Mouse (Mus musculus): Measurements from ENCODE around the gene Cript. TPM values are rescaled to one million over a fixed set of nuclear protein-coding genes. Genes with fewer than 3 reads are reported as not detected.
"Not testable (repeated sequence)": the region's sequence is repeated elsewhere in the genome, so short reads cannot be mapped to it uniquely, and the experiment has no call there.

Cript gene
- polyA plus RNA-seq, 1 experiment from 2014 or later, result 209 TPM

DNA sequence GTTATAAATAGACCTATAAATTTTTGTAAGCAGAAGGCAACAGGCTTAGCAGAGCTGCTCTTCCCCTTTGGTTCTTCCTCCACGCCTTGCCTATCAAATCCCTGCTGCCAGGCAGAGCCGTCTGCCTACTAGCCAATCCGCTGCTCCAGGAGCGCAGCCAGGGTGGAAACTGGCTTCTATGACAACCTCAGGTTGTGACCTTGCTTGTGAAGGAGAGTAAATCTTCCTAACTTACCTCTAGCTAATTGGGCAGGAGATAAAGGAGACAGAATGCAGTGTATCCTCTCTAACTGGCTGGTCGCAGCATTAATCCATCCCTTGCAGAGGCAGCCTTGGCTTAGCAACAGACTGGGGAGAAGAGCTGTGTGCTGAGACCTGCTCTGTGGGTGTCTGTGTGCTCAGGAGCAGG lies 29.7 kb downstream of the Cript start:
- H3K36me3 ChIP-seq (ENCODE audit: control insufficient read depth, insufficient read depth, low read length), result no peaks in the 10 kb centered on the region
- no peak overlapping the region for H3K4me2 ChIP-seq (ENCODE audit: low read length)
- H3K4me1 ChIP-seq (ENCODE audit: control insufficient read depth, insufficient read depth, low read length), result peaks cover 9% of the 10 kb centered on the region
- no peaks in the 10 kb centered on the region for H3K9me3 ChIP-seq (replicated peaks; ENCODE audit: control insufficient read depth, low read length, poor library complexity, severe bottlenecking)
- peak overlapping the region; percentile 56; the same call in 1 of the 2 replicates for H3K27ac ChIP-seq (ENCODE audit: low read length)
- ATAC-seq, result peak; percentile 49; the same call in 1 of the 2 replicates
- H3K4me3 ChIP-seq (ENCODE audit: low read depth, low read length), result no peak overlapping the region
- WGBS, result 34% methylated on average over 5 of the region's 5 CpGs
- peak overlapping the region; percentile 31 for H3K9ac ChIP-seq (ENCODE audit: low read depth, low read length)
- H3K27me3 ChIP-seq (ENCODE audit: control insufficient read depth, insufficient read depth, low read depth, low read length), result no peaks in the 10 kb centered on the region

DNA sequence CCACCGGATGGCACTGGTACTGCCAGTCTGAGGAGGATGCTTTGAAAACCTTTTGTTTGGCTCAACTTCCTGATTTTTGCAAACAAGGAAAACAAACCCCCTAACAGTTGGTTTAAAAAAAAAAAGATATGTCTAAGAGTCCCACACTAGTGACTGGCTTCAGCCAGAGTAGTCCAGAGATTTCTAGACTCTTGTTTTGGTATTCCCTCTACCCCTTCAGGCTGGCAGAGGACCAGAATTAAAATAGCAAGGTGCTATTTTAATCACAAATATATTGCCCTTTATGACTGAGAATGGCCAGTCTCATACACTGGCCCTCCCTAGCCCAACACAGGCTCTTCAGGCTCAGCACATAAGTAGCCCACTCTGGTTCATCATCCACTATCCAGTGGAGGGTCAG lies 30.3 kb downstream of the Cript start:
- 83% methylated on average over 1 of the region's 1 CpGs for WGBS
- no peaks in the 10 kb centered on the region for H3K9me3 ChIP-seq (replicated peaks; ENCODE audit: control insufficient read depth, low read length, poor library complexity, severe bottlenecking)
- peaks cover 9% of the 10 kb centered on the region for H3K4me1 ChIP-seq (ENCODE audit: control insufficient read depth, insufficient read depth, low read length)
- H3K36me3 ChIP-seq (ENCODE audit: control insufficient read depth, insufficient read depth, low read length), result no peaks in the 10 kb centered on the region
- no peak overlapping the region for H3K4me3 ChIP-seq (ENCODE audit: low read depth, low read length)
- H3K9ac ChIP-seq (ENCODE audit: low read depth, low read length), result no peak overlapping the region
- H3K27ac ChIP-seq (ENCODE audit: low read length), result peak overlapping the region; percentile 56; the same call in 1 of the 2 replicates
- ATAC-seq, result no peak
- no peak overlapping the region for H3K4me2 ChIP-seq (ENCODE audit: low read length)
- H3K27me3 ChIP-seq (ENCODE audit: control insufficient read depth, insufficient read depth, low read depth, low read length), result no peaks in the 10 kb centered on the region

DNA sequence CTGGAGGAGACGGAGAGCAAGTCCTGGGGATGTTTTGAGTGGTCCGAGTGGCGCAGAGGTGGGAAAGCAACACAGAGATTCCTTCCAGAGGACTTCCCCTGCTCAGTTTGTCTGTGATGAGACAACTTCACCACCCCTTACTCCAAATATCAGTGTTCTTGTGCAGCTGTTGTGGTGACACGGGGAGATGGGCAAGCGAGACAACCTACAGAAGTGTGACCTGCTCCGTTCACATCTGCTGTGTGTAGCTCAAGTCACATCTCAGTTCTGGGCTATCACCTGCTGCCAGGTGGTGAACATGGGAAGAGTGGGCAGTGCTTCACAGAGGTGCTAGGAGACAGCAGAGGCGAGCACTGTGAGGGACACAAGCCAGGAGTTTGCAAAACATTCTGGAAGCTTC lies 31.4 kb downstream of the Cript start:
- Histone ChIP-seq H3K36me3 (ENCODE audit: control insufficient read depth, insufficient read depth, low read length) (no peaks in the 10 kb centered on the region), H3K9me3 (replicated peaks; ENCODE audit: control insufficient read depth, low read length, poor library complexity, severe bottlenecking) (no peaks in the 10 kb centered on the region), H3K4me3 (ENCODE audit: low read depth, low read length) (no peak overlapping the region), H3K9ac (ENCODE audit: low read depth, low read length) (no peak overlapping the region), H3K27ac (ENCODE audit: low read length) (no peak overlapping the region), H3K4me2 (ENCODE audit: low read length) (no peak overlapping the region), H3K4me1 (ENCODE audit: control insufficient read depth, insufficient read depth, low read length) (peaks cover 9% of the 10 kb centered on the region), H3K27me3 (ENCODE audit: control insufficient read depth, insufficient read depth, low read depth, low read length) (no peaks in the 10 kb centered on the region)
- ATAC-seq, result no peak
- 91% methylated on average over 7 of the region's 7 CpGs for WGBS

DNA sequence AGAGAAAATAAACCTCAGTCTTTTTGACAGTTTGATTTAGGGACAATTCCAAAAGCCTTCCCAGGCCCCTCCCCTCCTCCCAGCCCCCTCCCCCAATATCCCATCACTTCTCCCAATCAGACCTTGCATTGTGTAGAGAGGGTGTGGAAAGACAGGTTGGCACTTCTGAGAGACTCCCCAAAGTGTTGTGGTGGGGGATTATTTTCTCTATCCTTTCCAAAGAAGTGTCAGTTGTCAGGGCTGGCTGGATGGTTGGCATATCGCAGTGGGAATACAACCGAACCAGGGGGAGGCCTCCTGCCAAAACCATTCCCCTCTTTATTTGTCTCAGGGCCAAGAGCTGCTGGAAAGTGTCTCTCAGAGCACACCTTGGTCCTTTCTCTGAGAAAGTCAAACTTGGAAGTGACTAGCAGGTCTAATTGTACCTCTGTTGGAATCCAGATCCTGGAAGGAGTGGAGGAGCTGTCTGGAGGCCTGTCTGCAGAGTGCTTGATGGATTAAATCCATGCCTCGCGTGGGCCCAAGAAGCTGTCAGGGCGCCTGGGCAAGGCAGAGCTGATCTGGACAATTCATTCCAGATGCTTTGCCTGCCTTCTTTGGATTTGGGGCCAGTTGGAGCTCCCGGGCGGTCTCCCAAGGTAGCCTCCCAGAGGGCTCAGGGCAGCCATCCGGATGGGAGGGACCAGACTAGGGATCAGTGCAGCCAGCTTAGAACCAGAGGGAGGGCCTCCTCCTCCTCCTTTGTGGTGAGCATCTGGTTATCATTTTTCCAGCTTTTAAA lies 32.3 kb downstream of the Cript start:
- Histone ChIP-seq H3K36me3 (ENCODE audit: control insufficient read depth, insufficient read depth, low read length) (no peaks in the 10 kb centered on the region), H3K4me3 (ENCODE audit: low read depth, low read length) (no peak overlapping the region), H3K9ac (ENCODE audit: low read depth, low read length) (no peak overlapping the region), H3K27ac (ENCODE audit: low read length) (no peak overlapping the region), H3K9me3 (replicated peaks; ENCODE audit: control insufficient read depth, low read length, poor library complexity, severe bottlenecking) (no peaks in the 10 kb centered on the region), H3K27me3 (ENCODE audit: control insufficient read depth, insufficient read depth, low read depth, low read length) (no peaks in the 10 kb centered on the region), H3K4me2 (ENCODE audit: low read length) (no peak overlapping the region), H3K4me1 (ENCODE audit: control insufficient read depth, insufficient read depth, low read length) (peaks cover 9% of the 10 kb centered on the region)
- ATAC-seq, result no peak
- WGBS, result 70% methylated on average over 8 of the region's 8 CpGs

DNA sequence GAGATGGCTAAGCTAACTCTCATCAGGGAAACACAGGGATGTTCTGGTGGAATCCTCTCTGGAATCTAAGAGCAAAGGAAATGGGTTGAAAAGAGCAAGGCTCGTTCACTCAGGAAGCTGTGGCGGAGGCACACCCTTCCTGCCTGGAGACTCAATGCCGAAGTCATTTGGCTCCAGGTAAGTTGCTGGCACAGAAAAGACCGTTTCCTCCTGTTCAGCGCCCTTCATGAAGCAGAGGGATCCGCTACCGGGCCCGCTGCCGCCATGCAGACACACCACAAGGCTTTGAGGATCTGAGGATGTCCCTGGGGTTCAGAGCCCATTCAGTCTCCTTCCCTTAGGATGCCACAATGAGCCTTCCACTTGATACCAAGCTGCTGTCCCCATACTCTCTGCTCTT lies 37.3 kb downstream of the Cript start:
- H3K4me2 ChIP-seq (ENCODE audit: low read length), result no peak overlapping the region
- no peaks in the 10 kb centered on the region for H3K9me3 ChIP-seq (replicated peaks; ENCODE audit: control insufficient read depth, low read length, poor library complexity, severe bottlenecking)
- no peaks in the 10 kb centered on the region for H3K4me1 ChIP-seq (ENCODE audit: control insufficient read depth, insufficient read depth, low read length)
- no peaks in the 10 kb centered on the region for H3K36me3 ChIP-seq (ENCODE audit: control insufficient read depth, insufficient read depth, low read length)
- H3K27ac ChIP-seq (ENCODE audit: low read length), result no peak overlapping the region
- no peak overlapping the region for H3K9ac ChIP-seq (ENCODE audit: low read depth, low read length)
- H3K27me3 ChIP-seq (ENCODE audit: control insufficient read depth, insufficient read depth, low read depth, low read length), result no peaks in the 10 kb centered on the region
- WGBS, result 91% methylated on average over 9 of the region's 9 CpGs
- H3K4me3 ChIP-seq (ENCODE audit: low read depth, low read length), result no peak overlapping the region
- no peak for ATAC-seq

DNA sequence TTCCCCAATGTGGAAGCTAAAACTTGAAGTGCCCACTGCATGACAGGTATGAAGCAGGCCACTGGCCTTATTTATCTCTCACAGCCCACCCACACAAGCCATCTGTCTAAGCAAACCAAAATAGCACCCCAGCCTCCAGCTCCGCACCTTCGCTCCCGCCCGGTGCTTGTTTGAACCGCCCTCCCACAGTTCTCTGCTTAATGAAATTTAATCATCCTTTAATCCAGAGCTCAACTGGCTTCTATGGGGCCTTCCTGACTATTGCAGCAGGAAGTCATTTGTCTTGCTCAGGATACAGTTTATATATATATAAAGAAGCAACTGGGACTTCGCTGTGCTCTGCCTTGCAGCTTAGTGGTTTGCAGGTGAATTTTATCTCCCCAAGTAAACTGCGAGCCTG lies 38.1 kb downstream of the Cript start:
- WGBS, result 78% methylated on average over 7 of the region's 7 CpGs
- ATAC-seq, result no peak
- H3K4me2 ChIP-seq (ENCODE audit: low read length), result no peak overlapping the region

DNA sequence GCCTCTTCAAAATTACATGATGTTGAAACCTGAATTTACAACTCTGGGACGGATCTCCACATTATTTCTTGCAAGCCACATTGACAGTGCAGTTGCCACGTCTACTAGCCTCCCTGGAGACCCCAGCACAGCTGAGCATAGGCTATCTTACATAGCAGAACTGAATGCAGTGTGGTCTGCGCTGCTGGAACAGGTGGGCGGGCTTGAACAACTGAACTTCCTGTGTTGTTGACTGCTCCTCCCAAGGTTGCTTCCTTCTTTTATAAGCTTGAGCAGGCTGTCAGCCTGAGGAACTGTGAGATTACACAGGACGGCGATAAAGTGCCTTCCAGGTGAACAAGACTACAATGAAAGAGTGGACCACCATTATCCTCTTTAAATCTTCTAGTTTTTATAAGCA lies 38.6 kb downstream of the Cript start:
- ATAC-seq, result no peak
- H3K9me3 ChIP-seq (replicated peaks; ENCODE audit: control insufficient read depth, low read length, poor library complexity, severe bottlenecking), result no peaks in the 10 kb centered on the region
- H3K36me3 ChIP-seq (ENCODE audit: control insufficient read depth, insufficient read depth, low read length), result no peaks in the 10 kb centered on the region
- 81% methylated on average over 6 of the region's 6 CpGs for WGBS
- no peaks in the 10 kb centered on the region for H3K27me3 ChIP-seq (ENCODE audit: control insufficient read depth, insufficient read depth, low read depth, low read length)
- H3K9ac ChIP-seq (ENCODE audit: low read depth, low read length), result no peak overlapping the region
- no peaks in the 10 kb centered on the region for H3K4me1 ChIP-seq (ENCODE audit: control insufficient read depth, insufficient read depth, low read length)
- H3K27ac ChIP-seq (ENCODE audit: low read length), result no peak overlapping the region
- no peak overlapping the region for H3K4me2 ChIP-seq (ENCODE audit: low read length)
- no peak overlapping the region for H3K4me3 ChIP-seq (ENCODE audit: low read depth, low read length)

More for the DNA sequence above, 38.1 kb downstream of the Cript start:
- Histone ChIP-seq H3K9me3 (replicated peaks; ENCODE audit: control insufficient read depth, low read length, poor library complexity, severe bottlenecking) (no peaks in the 10 kb centered on the region), H3K9ac (ENCODE audit: low read depth, low read length) (no peak overlapping the region), H3K4me3 (ENCODE audit: low read depth, low read length) (no peak overlapping the region), H3K27ac (ENCODE audit: low read length) (no peak overlapping the region), H3K36me3 (ENCODE audit: control insufficient read depth, insufficient read depth, low read length) (no peaks in the 10 kb centered on the region), H3K4me1 (ENCODE audit: control insufficient read depth, insufficient read depth, low read length) (no peaks in the 10 kb centered on the region), H3K27me3 (ENCODE audit: control insufficient read depth, insufficient read depth, low read depth, low read length) (no peaks in the 10 kb centered on the region)

DNA sequence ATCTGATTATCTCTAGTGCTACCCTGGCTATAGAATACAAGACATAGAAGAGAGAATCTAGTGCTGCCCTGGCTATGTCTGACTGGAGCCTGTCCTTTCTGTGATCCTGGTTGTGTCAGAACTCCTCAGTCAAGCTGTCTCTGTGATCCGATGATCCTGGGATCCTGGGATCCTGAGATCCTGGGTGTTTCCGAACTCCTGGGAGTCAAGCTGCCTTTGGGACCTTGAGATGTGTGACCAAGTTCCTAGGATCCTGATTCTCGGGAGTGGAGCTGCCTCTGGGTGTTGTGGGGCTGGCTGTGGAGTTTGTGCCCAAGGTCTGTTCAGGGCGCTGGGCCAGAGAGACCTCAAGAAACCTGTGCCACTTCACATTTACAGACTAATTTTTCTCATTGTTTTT lies 43.6 kb downstream of the Cript start:
- no peaks in the 10 kb centered on the region for H3K36me3 ChIP-seq (ENCODE audit: control insufficient read depth, insufficient read depth, low read length)
- no peak for ATAC-seq
- H3K4me2 ChIP-seq (ENCODE audit: low read length), result no peak overlapping the region
- H3K9me3 ChIP-seq (replicated peaks; ENCODE audit: control insufficient read depth, low read length, poor library complexity, severe bottlenecking), result no peaks in the 10 kb centered on the region
- H3K27ac ChIP-seq (ENCODE audit: low read length), result no peak overlapping the region
- no peaks in the 10 kb centered on the region for H3K4me1 ChIP-seq (ENCODE audit: control insufficient read depth, insufficient read depth, low read length)
- 90% methylated on average over 4 of the region's 4 CpGs for WGBS
- no peak overlapping the region for H3K9ac ChIP-seq (ENCODE audit: low read depth, low read length)
- no peaks in the 10 kb centered on the region for H3K27me3 ChIP-seq (ENCODE audit: control insufficient read depth, insufficient read depth, low read depth, low read length)
- H3K4me3 ChIP-seq (ENCODE audit: low read depth, low read length), result no peak overlapping the region

DNA sequence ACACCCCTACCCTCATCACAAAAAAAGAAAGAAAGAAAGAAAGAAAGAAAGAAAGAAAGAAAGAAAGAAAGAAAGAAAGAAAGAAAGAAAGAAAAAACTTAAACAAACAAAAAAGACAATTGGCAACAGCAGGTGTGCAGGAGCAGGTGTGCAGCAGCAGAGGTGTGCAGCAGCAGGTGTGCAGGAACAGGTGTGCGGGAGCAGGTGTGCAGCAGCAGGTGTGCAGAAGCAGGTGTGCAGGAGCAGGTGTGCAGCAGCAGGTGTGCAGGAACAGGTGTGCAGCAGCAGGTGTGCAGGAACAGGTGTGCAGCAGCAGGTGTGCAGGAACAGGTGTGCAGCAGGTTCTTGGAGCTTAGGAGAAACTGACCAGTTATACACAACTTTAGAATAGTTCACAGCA lies 46.8 kb downstream of the Cript start:
- H3K4me1 ChIP-seq (ENCODE audit: control insufficient read depth, insufficient read depth, low read length); H3K9me3 ChIP-seq (replicated peaks; ENCODE audit: control insufficient read depth, low read length, poor library complexity, severe bottlenecking); H3K9ac ChIP-seq (ENCODE audit: low read depth, low read length); ATAC-seq; H3K4me2 ChIP-seq (ENCODE audit: low read length); H3K27me3 ChIP-seq (ENCODE audit: control insufficient read depth, insufficient read depth, low read depth, low read length); H3K27ac ChIP-seq (ENCODE audit: low read length); H3K36me3 ChIP-seq (ENCODE audit: control insufficient read depth, insufficient read depth, low read length); H3K4me3 ChIP-seq (ENCODE audit: low read depth, low read length): not testable (repeated sequence)
- WGBS, result 100% methylated on average over 1 of the region's 1 CpGs

Measured in midbrain, embryonic 16.5 days (tissue).